Mouse (Mus musculus) neural tube, embryonic 11.5 days (tissue): ENCODE measurements around the gene Plekha5. TPM values are rescaled to one million over a fixed set of nuclear protein-coding genes. Genes with fewer than 3 reads are reported as not detected.

Experiments used
- ATAC-seq: fragments of 200-750 bp; cut with Nextera tagmentation; 2 replicates; pipeline ENCODE4 v1.8.0; 2017; ENCODE audit warnings: moderate number of reproducible peaks, mild to moderate bottlenecking, moderate TSS enrichment, moderate library complexity; ENCODE audit not compliant: insufficient read depth, low FRiP score, low TSS enrichment
- DNase-seq: peaks from one replicate; pipeline ENCODE4 v3.0.0-alpha.2; 2015; ENCODE audit warnings: low spot score
- H3K27ac ChIP-seq: fragments of 300-500 bp; sonication (generic); 2 replicates; pipeline ENCODE4 v1.5.1; 2014; ENCODE audit warnings: low read depth, mild to moderate bottlenecking, low read length
- H3K27me3 ChIP-seq: fragments of 300-500 bp; sonication (generic); 2 replicates; pipeline ENCODE4 v1.6.1; 2014; ENCODE audit warnings: mild to moderate bottlenecking, low read length, mixed read lengths; ENCODE audit not compliant: control insufficient read depth, insufficient read depth
- H3K36me3 ChIP-seq: fragments of 300-500 bp; sonication (generic); 2 replicates; pipeline ENCODE4 v1.6.1; 2014; ENCODE audit warnings: mild to moderate bottlenecking, low read length, moderate library complexity, mixed read lengths; ENCODE audit not compliant: control insufficient read depth, insufficient read depth
- H3K4me1 ChIP-seq: fragments of 300-500 bp; sonication (generic); 2 replicates; pipeline ENCODE4 v1.6.1; 2014; ENCODE audit warnings: low read length, mixed read lengths; ENCODE audit not compliant: control insufficient read depth, insufficient read depth
- H3K4me2 ChIP-seq: fragments of 300-500 bp; sonication (generic); 2 replicates; pipeline ENCODE4 v1.6.1; 2014; ENCODE audit warnings: low read depth, mild to moderate bottlenecking, moderate library complexity
- H3K4me3 ChIP-seq: fragments of 300-500 bp; sonication (generic); 2 replicates; pipeline ENCODE4 v1.5.1; 2014; ENCODE audit warnings: low read depth, low read length
- H3K9ac ChIP-seq: fragments of 300-500 bp; sonication (generic); 2 replicates; pipeline ENCODE4 v1.6.1; 2014; ENCODE audit warnings: mild to moderate bottlenecking, low read length
- H3K9me3 ChIP-seq: fragments of 300-500 bp; sonication (generic); 2 replicates; pipeline ENCODE4 v1.6.1; 2016; ENCODE audit warnings: low read length; ENCODE audit not compliant: control insufficient read depth
- whole genome bisulfite sequencing: fragments of 180-500 bp; shearing (Covaris S2); extraction: QIAGEN DNeasy Blood & Tissue Kit; methylation state at CpG from one replicate; pipeline ENCODE4 v1.1.7; 2014; 5-methylcytosine and 5-hydroxymethylcytosine counted together
- polyA plus RNA-seq: library from polyadenylated mRNA; unstranded; fragments of >200 nt; fragmentation: Nextera tagmentation; extraction: Ambion mirVana; gene quantifications from 2 replicates; pipeline ENCODE4 v1.2.1, GENCODE M21; 2014

Gene Plekha5
- polyA plus RNA-seq, 1 experiment from 2014 or later: 49.0 TPM

- H3K4me1 ChIP-seq: peaks cover 6% of the 10 kb centered on the region; the same call in 1 of the 2 replicates
- peak overlapping the region; percentile 77 for H3K4me2 ChIP-seq
- H3K4me3 ChIP-seq: peak overlapping the region; percentile 92
- ATAC-seq (no peak; the same call in 1 of the 2 replicates), DNase-seq (peak; percentile 17)
- peak overlapping the region; percentile 99 for H3K9ac ChIP-seq
- H3K27me3 ChIP-seq: no peaks in the 10 kb centered on the region
- WGBS: 7% methylated on average over 29 of the region's 29 CpGs
- H3K36me3 ChIP-seq: no peaks in the 10 kb centered on the region
- peak overlapping the region; percentile 90 for H3K27ac ChIP-seq
- H3K9me3 ChIP-seq: no peaks in the 10 kb centered on the region
Measured at GRCm38 (mm10) chr6:140423041-140423845, 611 bp upstream of the Plekha5 start.

GRCm38 (mm10) chr6:140424201-140424990 lies 542 bp downstream of the Plekha5 start:
- Histone ChIP-seq H3K4me3 (peak overlapping the region; percentile 92), H3K36me3 (no peaks in the 10 kb centered on the region), H3K9me3 (no peaks in the 10 kb centered on the region), H3K4me1 (peaks cover 6% of the 10 kb centered on the region; the same call in 1 of the 2 replicates), H3K9ac (peak overlapping the region; percentile 99), H3K27me3 (no peaks in the 10 kb centered on the region), H3K4me2 (peak overlapping the region; percentile 77), H3K27ac (peak overlapping the region; percentile 90)
- peak; percentile 67 for DNase-seq
- ATAC-seq: peak; percentile 73
- 0% methylated on average over 63 of the region's 72 CpGs for WGBS

GRCm38 (mm10) chr6:140424991-140425361 lies 1.1 kb downstream of the Plekha5 start:
- H3K9ac ChIP-seq: peak overlapping the region; percentile 99
- peak overlapping the region; percentile 92 for H3K4me3 ChIP-seq
- H3K4me2 ChIP-seq: peak overlapping the region; percentile 77
- 1% methylated on average over 17 of the region's 17 CpGs for WGBS
- H3K36me3 ChIP-seq: no peaks in the 10 kb centered on the region
- DNase-seq (peak; percentile 66), ATAC-seq (no peak)
- no peaks in the 10 kb centered on the region for H3K9me3 ChIP-seq
- no peaks in the 10 kb centered on the region for H3K27me3 ChIP-seq
- H3K4me1 ChIP-seq: peaks cover 6% of the 10 kb centered on the region; the same call in 1 of the 2 replicates
- H3K27ac ChIP-seq: peak overlapping the region; percentile 90

DNA sequence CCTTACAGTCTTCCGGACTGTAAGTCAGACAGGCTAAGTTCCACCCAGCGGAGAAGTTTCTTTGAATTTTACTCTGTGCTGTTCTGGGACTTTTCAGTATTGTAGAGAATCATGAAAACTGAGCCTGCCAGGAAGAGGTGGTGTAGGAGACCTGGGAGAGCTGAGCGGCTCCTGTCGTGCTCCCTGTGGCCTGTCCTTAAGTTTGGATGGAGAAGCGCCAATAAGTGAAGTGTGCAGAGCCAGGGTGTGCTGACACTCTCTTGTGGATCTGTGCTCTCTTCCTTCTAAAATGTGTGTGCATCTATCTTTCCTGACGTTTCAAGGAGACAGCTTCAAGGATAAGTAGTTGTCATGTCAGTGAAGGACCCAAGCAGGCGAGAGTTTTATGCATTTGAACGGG lies 5.4 kb downstream of the Plekha5 start:
- Histone ChIP-seq H3K9ac (no peak overlapping the region), H3K4me2 (no peak overlapping the region), H3K4me3 (no peak overlapping the region), H3K9me3 (no peaks in the 10 kb centered on the region), H3K36me3 (peaks cover 8% of the 10 kb centered on the region), H3K4me1 (peaks cover 6% of the 10 kb centered on the region; the same call in 1 of the 2 replicates), H3K27ac (no peak overlapping the region), H3K27me3 (no peaks in the 10 kb centered on the region)
- ATAC-seq: no peak
- WGBS: 86% methylated on average over 8 of the region's 8 CpGs
- no peak for DNase-seq

GRCm38 (mm10) chr6:140432363-140432762 lies 8.5 kb downstream of the Plekha5 start:
- no peak for DNase-seq
- H3K4me1 ChIP-seq: no peaks in the 10 kb centered on the region
- ATAC-seq: no peak
- peaks cover 8% of the 10 kb centered on the region for H3K36me3 ChIP-seq
- WGBS: 96% methylated on average over 9 of the region's 9 CpGs
- no peak overlapping the region for H3K4me3 ChIP-seq
- no peak overlapping the region for H3K4me2 ChIP-seq
- no peak overlapping the region for H3K27ac ChIP-seq
- H3K9me3 ChIP-seq: no peaks in the 10 kb centered on the region
- H3K27me3 ChIP-seq: no peaks in the 10 kb centered on the region
- H3K9ac ChIP-seq: no peak overlapping the region

GRCm38 (mm10) chr6:140443374-140443773 lies 19.5 kb downstream of the Plekha5 start:
- no peaks in the 10 kb centered on the region for H3K36me3 ChIP-seq
- no peak overlapping the region for H3K9ac ChIP-seq
- no peaks in the 10 kb centered on the region for H3K9me3 ChIP-seq
- no peaks in the 10 kb centered on the region for H3K27me3 ChIP-seq
- H3K4me2 ChIP-seq: no peak overlapping the region
- no peak overlapping the region for H3K27ac ChIP-seq
- DNase-seq (peak; percentile 60), ATAC-seq (no peak)
- WGBS: 91% methylated on average over 5 of the region's 5 CpGs
- H3K4me1 ChIP-seq: peaks cover 12% of the 10 kb centered on the region
- H3K4me3 ChIP-seq: no peak overlapping the region

DNA sequence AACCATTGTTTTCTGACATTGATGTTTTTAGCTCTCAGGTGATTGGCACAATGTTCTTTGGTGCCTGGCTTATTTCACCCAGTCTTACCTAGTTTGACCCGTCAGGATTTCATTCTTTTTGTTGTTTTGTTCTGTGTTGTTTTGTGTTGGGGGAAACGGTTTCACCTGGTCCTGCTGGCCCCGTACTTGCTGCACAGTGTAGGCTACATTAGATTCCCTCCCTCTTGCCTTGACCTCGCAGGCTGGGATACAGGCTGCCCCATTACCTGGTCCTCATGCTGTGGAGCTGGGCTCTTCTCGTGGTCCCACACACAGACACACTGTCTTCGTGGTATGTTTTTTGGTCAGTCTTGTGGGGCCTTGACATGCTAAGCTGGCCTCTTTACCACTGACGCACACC lies 20.3 kb downstream of the Plekha5 start:
- Histone ChIP-seq H3K9me3 (no peaks in the 10 kb centered on the region), H3K4me2 (no peak overlapping the region), H3K27ac (no peak overlapping the region), H3K36me3 (no peaks in the 10 kb centered on the region), H3K9ac (no peak overlapping the region), H3K4me3 (no peak overlapping the region), H3K4me1 (peaks cover 12% of the 10 kb centered on the region), H3K27me3 (no peaks in the 10 kb centered on the region)
- DNase-seq: no peak
- ATAC-seq: no peak
- WGBS: 74% methylated on average over 7 of the region's 7 CpGs

- Histone ChIP-seq H3K36me3 (no peaks in the 10 kb centered on the region), H3K9me3 (no peaks in the 10 kb centered on the region), H3K4me3 (no peak overlapping the region), H3K4me1 (peaks cover 12% of the 10 kb centered on the region), H3K27ac (no peak overlapping the region), H3K27me3 (no peaks in the 10 kb centered on the region), H3K9ac (no peak overlapping the region), H3K4me2 (peak overlapping the region; percentile 3; the same call in 1 of the 2 replicates)
- peak; percentile 78 for ATAC-seq
- peak; percentile 43 for DNase-seq
- WGBS: 16% methylated on average over 10 of the region's 10 CpGs
Measured at GRCm38 (mm10) chr6:140444855-140445465, 21.1 kb downstream of the Plekha5 start.
